Mouse (Mus musculus) C2C12 (cell line): ENCODE measurements around the gene Zdhhc9.

Experiments used
- CEBPB ChIP-seq: IDR thresholded peaks from one replicate; pipeline ENCODE4 v1.6.1; 2011; ENCODE audit warnings: low read depth, mild to moderate bottlenecking, control low read depth, moderate library complexity
- CTCF ChIP-seq: IDR thresholded peaks from one replicate; pipeline ENCODE4 v1.5.1; 2011; ENCODE audit not compliant: control insufficient read depth, insufficient read depth, insufficient read length
- MAX ChIP-seq: IDR thresholded peaks from one replicate; pipeline ENCODE4 v1.6.1; 2011; ENCODE audit warnings: mild to moderate bottlenecking, control low read depth
- MYOD1 ChIP-seq: IDR thresholded peaks from one replicate; pipeline ENCODE4 v1.6.1; 2011; ENCODE audit warnings: low read depth; ENCODE audit not compliant: control insufficient read depth, insufficient read length
- MYOG ChIP-seq: IDR thresholded peaks from one replicate; pipeline ENCODE4 v1.6.1; 2011; ENCODE audit not compliant: control insufficient read depth, insufficient read length; ENCODE audit errors: extremely low read depth
- USF1 ChIP-seq: IDR thresholded peaks from one replicate; pipeline ENCODE4 v1.6.1; 2011; ENCODE audit warnings: low read depth, mild to moderate bottlenecking, control low read depth, moderate library complexity

DNA sequence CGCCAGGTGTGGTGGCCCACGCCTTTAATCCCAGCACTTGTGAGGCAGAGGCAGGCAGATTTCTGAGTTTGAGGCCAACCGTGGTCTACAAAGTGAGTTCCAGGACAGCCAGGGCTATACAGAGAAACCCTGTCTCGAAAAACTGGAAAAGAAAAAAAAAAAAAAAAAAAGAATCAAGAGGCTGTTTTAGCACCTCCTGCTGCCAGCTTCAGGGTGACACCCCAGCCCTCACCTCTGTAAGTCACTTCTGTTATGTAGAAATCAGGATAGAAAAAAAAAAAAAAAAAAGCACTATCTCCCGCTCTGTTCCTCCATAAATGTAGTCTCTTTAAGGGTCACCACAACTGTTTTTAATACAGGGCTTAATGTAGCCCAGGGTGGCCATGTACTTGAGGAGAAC, 10.8 kb upstream of the Zdhhc9 start:
- TF ChIP-seq CTCF, result no peak
- no peak for TF ChIP-seq MYOG
- TF ChIP-seq MYOD1, result no peak
- TF ChIP-seq MAX, result no peak
- no peak for TF ChIP-seq USF1
- no peak for TF ChIP-seq CEBPB
